Mouse (Mus musculus) stomach, embryonic 15.5 days (tissue): ENCODE measurements around the gene Car10. TPM values are rescaled to one million over a fixed set of nuclear protein-coding genes. Genes with fewer than 3 reads are reported as not detected.
"Not testable (repeated sequence)": the region's sequence is repeated elsewhere in the genome, so short reads cannot be mapped to it uniquely, and the experiment has no call there.

Experiments
- ATAC-seq: fragments of 200-750 bp; cut with Nextera tagmentation; 2 replicates; pipeline ENCODE4 v1.8.0; 2017; ENCODE audit warnings: low read depth, moderate number of reproducible peaks, moderate TSS enrichment; ENCODE audit not compliant: insufficient read depth, low FRiP score
- H3K27ac ChIP-seq: fragments of 300-500 bp; sonication (generic); 2 replicates; pipeline ENCODE4 v1.5.1; 2015; ENCODE audit warnings: mild to moderate bottlenecking, inconsistent platforms
- H3K27me3 ChIP-seq: fragments of 300-500 bp; sonication (generic); replicated peaks from 2 replicates; pipeline ENCODE4 v1.6.1; 2015; ENCODE audit warnings: inconsistent platforms
- H3K36me3 ChIP-seq: fragments of 300-500 bp; sonication (generic); 2 replicates; pipeline ENCODE4 v1.6.1; 2015; ENCODE audit warnings: inconsistent platforms
- H3K4me1 ChIP-seq: fragments of 300-500 bp; sonication (generic); 2 replicates; pipeline ENCODE4 v1.6.1; 2015; ENCODE audit warnings: inconsistent platforms
- H3K4me2 ChIP-seq: fragments of 300-500 bp; sonication (generic); 2 replicates; pipeline ENCODE4 v1.6.1; 2015; ENCODE audit warnings: mild to moderate bottlenecking, inconsistent platforms
- H3K4me3 ChIP-seq: fragments of 300-500 bp; sonication (generic); replicated peaks from 2 replicates; pipeline ENCODE4 v1.5.1; 2015; ENCODE audit warnings: inconsistent platforms
- H3K9ac ChIP-seq: fragments of 300-500 bp; sonication (generic); 2 replicates; pipeline ENCODE4 v1.6.1; 2015; ENCODE audit warnings: inconsistent platforms
- H3K9me3 ChIP-seq: fragments of 300-500 bp; sonication (generic); 2 replicates; pipeline ENCODE4 v1.6.1; 2016; ENCODE audit warnings: inconsistent platforms
- WGBS: fragments of 180-500 bp; shearing (Covaris S2); methylation state at CpG from one replicate; pipeline ENCODE4 v1.1.7; 2015; 5-methylcytosine and 5-hydroxymethylcytosine counted together
- polyA plus RNA-seq: library from polyadenylated mRNA; unstranded; fragments of >200 nt; fragmentation: Nextera tagmentation; extraction: Ambion mirVana; gene quantifications from 2 replicates; pipeline ENCODE4 v1.2.1, GENCODE M21; 2015

Car10 gene
- polyA plus RNA-seq, 1 experiment from 2014 or later = 0.40 TPM

DNA sequence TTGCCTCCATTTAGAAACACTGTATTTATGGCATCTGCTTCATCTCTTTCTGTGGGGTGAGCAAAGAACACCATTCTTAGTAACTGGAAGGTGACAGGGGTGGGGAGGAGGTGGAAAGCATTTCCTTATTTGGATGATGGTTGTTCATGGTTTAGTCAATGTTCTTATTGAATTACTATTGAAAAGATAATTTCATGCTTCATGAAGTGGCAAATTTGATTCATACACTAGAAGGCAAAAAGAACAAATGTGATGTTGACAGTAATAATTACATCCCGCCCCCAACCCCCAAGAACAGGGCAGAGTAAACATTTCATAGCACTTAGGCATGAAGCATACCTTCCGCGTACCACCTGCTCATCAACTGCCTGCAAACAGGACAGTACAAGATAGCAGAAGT lies 239.9 kb downstream of the Car10 start:
- 85% methylated on average over 3 of the region's 3 CpGs for WGBS

DNA sequence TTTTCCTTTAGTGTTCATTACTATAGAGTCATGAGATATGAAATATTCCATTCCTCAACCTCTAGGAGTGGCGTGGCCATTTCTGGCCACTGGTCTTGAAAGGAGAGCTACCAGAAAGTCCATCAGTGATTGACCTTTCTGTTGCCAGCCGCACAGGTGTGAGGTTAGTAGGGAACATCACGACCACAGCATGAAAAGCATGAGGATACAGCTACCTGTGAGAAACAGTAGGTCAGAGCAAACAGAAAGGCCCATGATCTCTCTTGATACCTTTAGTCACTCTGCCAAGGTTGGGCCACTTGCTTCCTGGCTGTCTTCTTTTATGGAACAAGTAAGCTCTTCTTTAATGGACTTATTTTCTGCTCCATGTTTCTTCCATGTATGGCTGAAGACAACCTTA lies 246.1 kb downstream of the Car10 start:
- Histone ChIP-seq H3K4me1 (no peaks in the 10 kb centered on the region), H3K27me3 (no peaks in the 10 kb centered on the region), H3K36me3 (no peaks in the 10 kb centered on the region), H3K9ac (no peak overlapping the region), H3K9me3 (no peaks in the 10 kb centered on the region), H3K4me2 (no peak overlapping the region), H3K4me3 (no peak overlapping the region), H3K27ac (no peak overlapping the region)
- ATAC-seq = no peak
- WGBS = 83% methylated on average over 3 of the region's 3 CpGs

More for the DNA sequence above, 239.9 kb downstream of the Car10 start:
- ATAC-seq = no peak
- Histone ChIP-seq H3K9ac (no peak overlapping the region), H3K27ac (no peak overlapping the region), H3K9me3 (no peaks in the 10 kb centered on the region), H3K4me1 (no peaks in the 10 kb centered on the region), H3K36me3 (no peaks in the 10 kb centered on the region), H3K4me2 (no peak overlapping the region), H3K4me3 (no peak overlapping the region), H3K27me3 (no peaks in the 10 kb centered on the region)

DNA sequence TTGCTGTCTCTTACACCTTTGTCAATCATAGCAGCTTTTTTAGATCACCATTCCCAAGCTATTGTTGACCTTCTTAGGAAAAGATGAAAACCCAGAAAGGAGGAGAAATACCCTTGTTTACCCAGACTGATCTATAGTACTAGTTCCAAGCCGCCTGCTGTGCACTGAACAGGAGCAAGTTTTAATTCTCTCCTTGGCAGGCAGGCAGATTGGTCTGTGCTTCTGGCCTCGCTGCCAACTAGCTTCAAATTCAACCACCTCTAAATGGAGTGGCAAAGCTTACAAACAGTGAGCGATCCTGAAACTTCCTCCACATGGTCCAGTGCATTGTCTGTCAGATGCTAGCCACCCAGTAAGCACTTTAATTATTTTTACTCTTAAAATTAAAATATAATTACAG lies 247.0 kb downstream of the Car10 start:
- ATAC-seq = no peak
- WGBS = 71% methylated on average over 3 of the region's 3 CpGs

GRCm38 (mm10) chr11:93361576-93361975 lies 263.7 kb downstream of the Car10 start:
- Histone ChIP-seq H3K4me1 (no peaks in the 10 kb centered on the region), H3K9me3 (no peaks in the 10 kb centered on the region)
- ATAC-seq = no peak

More for the DNA sequence above, 247.0 kb downstream of the Car10 start:
- Histone ChIP-seq H3K36me3 (no peaks in the 10 kb centered on the region), H3K4me1 (no peaks in the 10 kb centered on the region), H3K27ac (no peak overlapping the region), H3K4me3 (no peak overlapping the region), H3K4me2 (no peak overlapping the region), H3K9me3 (no peaks in the 10 kb centered on the region), H3K9ac (no peak overlapping the region), H3K27me3 (no peaks in the 10 kb centered on the region)

GRCm38 (mm10) chr11:93364171-93364570 lies 266.3 kb downstream of the Car10 start:
- Histone ChIP-seq H3K27me3 (no peaks in the 10 kb centered on the region), H3K4me2 (no peak overlapping the region), H3K36me3 (no peaks in the 10 kb centered on the region), H3K9ac (no peak overlapping the region), H3K4me3 (no peak overlapping the region), H3K9me3 (no peaks in the 10 kb centered on the region), H3K4me1 (no peaks in the 10 kb centered on the region), H3K27ac (no peak overlapping the region)
- ATAC-seq = no peak

More at GRCm38 (mm10) chr11:93361576-93361975, 263.7 kb downstream of the Car10 start:
- Histone ChIP-seq H3K27ac (no peak overlapping the region), H3K36me3 (no peaks in the 10 kb centered on the region), H3K4me3 (no peak overlapping the region), H3K4me2 (no peak overlapping the region), H3K27me3 (no peaks in the 10 kb centered on the region), H3K9ac (no peak overlapping the region)
- 62% methylated on average over 2 of the region's 2 CpGs for WGBS

GRCm38 (mm10) chr11:93367244-93367643 lies 269.4 kb downstream of the Car10 start:
- H3K4me3 ChIP-seq = no peak overlapping the region
- no peak overlapping the region for H3K4me2 ChIP-seq
- H3K27ac ChIP-seq = no peak overlapping the region
- ATAC-seq = no peak
- H3K27me3 ChIP-seq = no peaks in the 10 kb centered on the region
- H3K9ac ChIP-seq = no peak overlapping the region
- no peaks in the 10 kb centered on the region for H3K9me3 ChIP-seq
- H3K36me3 ChIP-seq = no peaks in the 10 kb centered on the region
- 59% methylated on average over 4 of the region's 4 CpGs for WGBS
- H3K4me1 ChIP-seq = no peaks in the 10 kb centered on the region

- no peak overlapping the region for H3K27ac ChIP-seq
- H3K4me1 ChIP-seq = no peaks in the 10 kb centered on the region
- WGBS = 76% methylated on average over 5 of the region's 5 CpGs
- no peaks in the 10 kb centered on the region for H3K36me3 ChIP-seq
- H3K4me2 ChIP-seq = no peak overlapping the region
- H3K9me3 ChIP-seq = no peaks in the 10 kb centered on the region
- H3K9ac ChIP-seq = no peak overlapping the region
- no peak for ATAC-seq
- no peak overlapping the region for H3K4me3 ChIP-seq
- no peaks in the 10 kb centered on the region for H3K27me3 ChIP-seq
These were observed 269.9 kb downstream of the Car10 start for GRCm38 (mm10) chr11:93367740-93368139.

DNA sequence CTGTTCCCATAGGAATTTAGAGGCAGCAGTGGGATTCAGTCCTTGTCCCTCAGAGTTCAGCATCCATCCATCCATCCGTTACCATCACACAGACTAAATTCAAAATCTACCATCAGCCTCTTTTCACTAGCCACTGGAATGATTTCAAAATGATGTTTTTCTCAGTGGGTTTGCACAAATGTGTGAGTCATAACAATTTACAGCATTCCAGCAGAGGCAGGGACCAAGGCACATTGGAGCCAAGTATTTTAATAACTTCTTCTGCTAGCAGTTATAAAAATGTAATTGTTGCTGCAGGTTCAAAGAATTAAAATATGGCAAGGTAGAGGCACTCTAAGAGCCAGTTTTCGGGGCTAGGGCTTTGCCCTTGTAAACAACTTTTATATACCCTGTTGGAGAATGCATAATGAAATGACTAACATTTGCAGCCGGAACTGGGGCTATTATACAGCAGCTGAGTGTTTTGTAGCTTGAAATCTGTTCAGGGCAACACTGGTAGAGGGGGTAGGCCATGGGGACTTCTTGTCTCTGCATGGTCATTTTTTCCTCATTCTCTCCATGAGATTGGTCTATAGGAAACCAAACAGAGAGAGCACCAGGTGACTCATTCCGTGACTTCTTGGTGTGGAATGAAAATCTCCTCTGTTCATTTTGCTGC lies 276.0 kb downstream of the Car10 start:
- no peaks in the 10 kb centered on the region for H3K4me1 ChIP-seq
- 72% methylated on average over 4 of the region's 4 CpGs for WGBS
- H3K27ac ChIP-seq = no peak overlapping the region
- H3K36me3 ChIP-seq = no peaks in the 10 kb centered on the region
- no peaks in the 10 kb centered on the region for H3K27me3 ChIP-seq
- no peak overlapping the region for H3K4me2 ChIP-seq
- no peaks in the 10 kb centered on the region for H3K9me3 ChIP-seq
- no peak overlapping the region for H3K9ac ChIP-seq
- ATAC-seq = no peak
- H3K4me3 ChIP-seq = no peak overlapping the region

DNA sequence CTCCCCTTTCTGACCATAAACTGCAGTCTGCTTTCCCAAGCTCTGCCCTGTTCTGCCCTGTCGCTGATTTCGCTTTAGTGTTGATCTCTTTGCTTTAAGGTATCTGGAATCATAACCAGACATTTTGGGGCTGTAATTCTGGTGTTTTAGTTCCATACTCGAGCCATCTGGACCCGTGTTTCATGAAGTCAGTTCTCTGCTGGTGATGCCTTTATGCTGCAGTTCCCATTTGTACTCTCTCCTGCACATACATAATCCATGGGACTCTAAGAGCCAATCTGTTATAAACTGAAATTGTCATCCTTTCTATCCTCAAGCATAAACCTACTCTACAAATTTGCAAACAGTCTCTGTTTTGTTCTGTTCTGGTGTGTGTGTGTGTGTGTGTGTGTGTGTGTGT lies 293.3 kb downstream of the Car10 start:
- Histone ChIP-seq H3K4me3 (no peak overlapping the region), H3K9me3 (no peaks in the 10 kb centered on the region), H3K36me3 (no peaks in the 10 kb centered on the region), H3K4me2 (no peak overlapping the region), H3K27ac (no peak overlapping the region), H3K27me3 (no peaks in the 10 kb centered on the region), H3K9ac (no peak overlapping the region), H3K4me1 (no peaks in the 10 kb centered on the region)
- ATAC-seq = no peak
- WGBS = 71% methylated on average over 4 of the region's 4 CpGs

DNA sequence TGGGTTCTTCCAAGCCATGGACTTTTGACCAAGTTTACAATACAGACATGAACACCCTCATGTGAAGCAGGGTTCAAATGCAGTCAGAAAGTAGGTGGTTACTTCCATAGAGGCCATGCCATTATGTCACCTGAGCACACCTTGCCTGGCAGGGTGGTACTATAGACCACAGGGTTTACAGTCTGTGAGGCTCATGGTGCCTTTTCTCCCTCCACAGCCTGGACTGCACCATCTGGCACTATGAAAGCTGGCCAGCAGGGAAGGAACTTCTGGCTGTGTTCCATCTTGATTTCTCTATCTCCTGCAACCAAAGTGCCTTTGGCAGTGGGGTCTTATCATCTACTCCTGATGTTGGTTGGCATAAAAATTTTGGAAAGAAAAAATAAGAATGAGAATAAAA lies 295.5 kb downstream of the Car10 start:
- not testable (repeated sequence) for H3K9me3 ChIP-seq, H3K9ac ChIP-seq, ATAC-seq, H3K36me3 ChIP-seq, H3K4me1 ChIP-seq, H3K27ac ChIP-seq, H3K27me3 ChIP-seq, H3K4me3 ChIP-seq, H3K4me2 ChIP-seq

DNA sequence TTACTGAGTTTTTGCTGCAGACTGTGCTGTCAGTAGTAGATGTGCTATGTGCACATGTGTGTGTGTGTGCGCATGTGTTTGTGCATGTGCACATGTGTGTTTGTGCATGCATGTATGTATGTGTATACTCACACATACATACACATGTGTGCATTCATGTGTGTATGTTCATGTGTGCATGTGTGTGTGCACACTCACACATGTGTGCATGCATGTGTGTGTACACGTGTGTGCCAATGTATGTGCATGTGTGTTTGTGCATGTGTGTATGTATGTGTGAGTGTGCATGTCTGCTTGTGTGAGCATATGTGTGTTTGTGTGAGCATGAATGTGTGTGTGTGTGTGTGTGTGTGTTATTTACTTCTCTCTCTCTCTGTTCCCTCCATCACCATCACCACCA lies 298.5 kb downstream of the Car10 start:
- no peak overlapping the region for H3K4me3 ChIP-seq
- no peaks in the 10 kb centered on the region for H3K9me3 ChIP-seq
- no peak overlapping the region for H3K27ac ChIP-seq
- no peaks in the 10 kb centered on the region for H3K27me3 ChIP-seq
- H3K4me2 ChIP-seq = no peak overlapping the region
- H3K4me1 ChIP-seq = no peaks in the 10 kb centered on the region
- no peak overlapping the region for H3K9ac ChIP-seq
- H3K36me3 ChIP-seq = no peaks in the 10 kb centered on the region
- ATAC-seq = no peak
- WGBS = 92% methylated on average over 2 of the region's 2 CpGs

DNA sequence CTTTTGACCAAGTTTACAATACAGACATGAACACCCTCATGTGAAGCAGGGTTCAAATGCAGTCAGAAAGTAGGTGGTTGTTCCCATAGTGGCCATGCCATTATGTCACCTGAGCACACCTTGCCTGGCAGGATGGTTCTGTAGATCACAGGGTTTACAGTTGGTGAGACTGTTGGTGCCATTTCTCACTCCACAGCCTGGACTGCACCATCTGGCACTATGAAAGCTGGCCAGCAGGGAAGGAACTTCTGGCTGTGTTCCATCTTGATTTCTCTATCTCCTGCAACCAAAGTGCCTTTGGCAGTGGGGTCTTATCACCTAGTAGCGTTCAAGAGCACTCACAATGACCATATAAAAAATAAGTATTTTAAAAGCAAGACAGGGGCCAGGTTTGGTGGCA lies 303.3 kb downstream of the Car10 start:
- not testable (repeated sequence) for H3K27me3 ChIP-seq, H3K4me2 ChIP-seq, H3K9ac ChIP-seq, H3K4me1 ChIP-seq, H3K4me3 ChIP-seq, H3K27ac ChIP-seq, H3K9me3 ChIP-seq, H3K36me3 ChIP-seq, ATAC-seq
- WGBS = 83% methylated on average over 1 of the region's 1 CpGs

DNA sequence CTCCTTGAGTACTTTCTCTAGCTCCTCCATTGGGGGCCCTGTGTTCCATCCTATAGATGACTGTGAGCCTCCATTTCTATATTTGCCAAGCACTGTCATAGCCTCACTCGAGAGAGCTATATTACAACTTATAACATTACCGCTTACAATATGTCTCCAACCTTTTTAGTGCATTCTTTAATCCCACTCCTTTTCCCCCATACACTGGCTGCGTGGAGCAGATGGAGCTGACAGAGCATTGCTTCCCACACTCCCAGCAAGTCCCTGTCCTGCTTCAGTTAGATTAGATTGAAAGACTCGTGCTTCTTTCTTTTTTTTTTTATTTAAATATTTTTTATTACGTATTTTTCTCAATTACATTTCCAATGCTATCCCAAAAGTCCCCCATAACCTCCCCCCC lies 310.2 kb downstream of the Car10 start:
- H3K4me3 ChIP-seq = no peak overlapping the region
- H3K4me1 ChIP-seq = no peaks in the 10 kb centered on the region
- no peak overlapping the region for H3K9ac ChIP-seq
- WGBS = 78% methylated on average over 5 of the region's 5 CpGs
- no peaks in the 10 kb centered on the region for H3K36me3 ChIP-seq
- H3K27me3 ChIP-seq = no peaks in the 10 kb centered on the region
- no peak overlapping the region for H3K27ac ChIP-seq
- H3K4me2 ChIP-seq = no peak overlapping the region
- no peaks in the 10 kb centered on the region for H3K9me3 ChIP-seq
- ATAC-seq = no peak
